Mouse (Mus musculus): ENCODE results near the gene Ocln. TPM values are rescaled to one million over a fixed set of nuclear protein-coding genes. Genes with fewer than 3 reads are reported as not detected.

Gene Ocln
- polyA plus RNA-seq, 1 experiment from 2014 or later, result 3.7 TPM

- no peak overlapping the region for H3K9ac ChIP-seq (replicated peaks; ENCODE audit: low read depth, low read length)
- H3K4me2 ChIP-seq (ENCODE audit: low read depth, low read length), result no peak overlapping the region
These were observed 26.4 kb downstream of the Ocln start for GRCm38 (mm10) chr13:100525935-100526648.

GRCm38 (mm10) chr13:100524896-100525295, 27.6 kb downstream of the Ocln start:
- Histone ChIP-seq H3K4me3 (ENCODE audit: low read depth, low read length) (no peak overlapping the region), H3K27ac (ENCODE audit: low read depth, low read length) (no peak overlapping the region), H3K4me1 (ENCODE audit: control insufficient read depth, insufficient read depth, low read length) (no peaks in the 10 kb centered on the region), H3K9ac (replicated peaks; ENCODE audit: low read depth, low read length) (no peak overlapping the region), H3K9me3 (ENCODE audit: control insufficient read depth, low read length) (no peaks in the 10 kb centered on the region), H3K36me3 (ENCODE audit: control insufficient read depth, insufficient read depth, low read length) (no peaks in the 10 kb centered on the region), H3K4me2 (ENCODE audit: low read depth, low read length) (no peak overlapping the region), H3K27me3 (ENCODE audit: control insufficient read depth, insufficient read depth, low read length) (no peaks in the 10 kb centered on the region)
- WGBS, result 90% methylated on average over 6 of the region's 6 CpGs
- no peak for ATAC-seq (ENCODE audit: low read depth)

More at GRCm38 (mm10) chr13:100525935-100526648, 26.4 kb downstream of the Ocln start:
- 64% methylated on average over 6 of the region's 6 CpGs for WGBS
- Histone ChIP-seq H3K4me1 (ENCODE audit: control insufficient read depth, insufficient read depth, low read length) (no peaks in the 10 kb centered on the region), H3K27me3 (ENCODE audit: control insufficient read depth, insufficient read depth, low read length) (no peaks in the 10 kb centered on the region), H3K27ac (ENCODE audit: low read depth, low read length) (no peak overlapping the region), H3K4me3 (ENCODE audit: low read depth, low read length) (no peak overlapping the region), H3K9me3 (ENCODE audit: control insufficient read depth, low read length) (no peaks in the 10 kb centered on the region), H3K36me3 (ENCODE audit: control insufficient read depth, insufficient read depth, low read length) (no peaks in the 10 kb centered on the region)
- ATAC-seq (ENCODE audit: low read depth), result peak; percentile 14; the same call in 1 of the 2 replicates

- H3K27me3 ChIP-seq (ENCODE audit: control insufficient read depth, insufficient read depth, low read length), result no peaks in the 10 kb centered on the region
- no peak overlapping the region for H3K27ac ChIP-seq (ENCODE audit: low read depth, low read length)
- 93% methylated on average over 2 of the region's 2 CpGs for WGBS
- no peak overlapping the region for H3K9ac ChIP-seq (replicated peaks; ENCODE audit: low read depth, low read length)
- no peaks in the 10 kb centered on the region for H3K4me1 ChIP-seq (ENCODE audit: control insufficient read depth, insufficient read depth, low read length)
- H3K4me2 ChIP-seq (ENCODE audit: low read depth, low read length), result no peak overlapping the region
- no peaks in the 10 kb centered on the region for H3K9me3 ChIP-seq (ENCODE audit: control insufficient read depth, low read length)
- H3K36me3 ChIP-seq (ENCODE audit: control insufficient read depth, insufficient read depth, low read length), result no peaks in the 10 kb centered on the region
- no peak overlapping the region for H3K4me3 ChIP-seq (ENCODE audit: low read depth, low read length)
- ATAC-seq (ENCODE audit: low read depth), result no peak
These were observed 28.8 kb downstream of the Ocln start for GRCm38 (mm10) chr13:100523698-100524097.

GRCm38 (mm10) chr13:100521724-100522591, 30.6 kb downstream of the Ocln start:
- no peak overlapping the region for H3K4me2 ChIP-seq (ENCODE audit: low read depth, low read length)

GRCm38 (mm10) chr13:100519162-100519561, 33.4 kb downstream of the Ocln start:
- no peak for ATAC-seq (ENCODE audit: low read depth)
- no peaks in the 10 kb centered on the region for H3K36me3 ChIP-seq (ENCODE audit: control insufficient read depth, insufficient read depth, low read length)
- no peaks in the 10 kb centered on the region for H3K4me1 ChIP-seq (ENCODE audit: control insufficient read depth, insufficient read depth, low read length)
- H3K27ac ChIP-seq (ENCODE audit: low read depth, low read length), result no peak overlapping the region
- H3K9ac ChIP-seq (replicated peaks; ENCODE audit: low read depth, low read length), result no peak overlapping the region
- no peaks in the 10 kb centered on the region for H3K9me3 ChIP-seq (ENCODE audit: control insufficient read depth, low read length)
- H3K27me3 ChIP-seq (ENCODE audit: control insufficient read depth, insufficient read depth, low read length), result no peaks in the 10 kb centered on the region
- H3K4me3 ChIP-seq (ENCODE audit: low read depth, low read length), result no peak overlapping the region
- 69% methylated on average over 2 of the region's 2 CpGs for WGBS
- H3K4me2 ChIP-seq (ENCODE audit: low read depth, low read length), result no peak overlapping the region

More at GRCm38 (mm10) chr13:100521724-100522591, 30.6 kb downstream of the Ocln start:
- no peaks in the 10 kb centered on the region for H3K9me3 ChIP-seq (ENCODE audit: control insufficient read depth, low read length)
- no peaks in the 10 kb centered on the region for H3K27me3 ChIP-seq (ENCODE audit: control insufficient read depth, insufficient read depth, low read length)
- no peaks in the 10 kb centered on the region for H3K4me1 ChIP-seq (ENCODE audit: control insufficient read depth, insufficient read depth, low read length)
- WGBS, result 84% methylated on average over 9 of the region's 9 CpGs
- H3K9ac ChIP-seq (replicated peaks; ENCODE audit: low read depth, low read length), result no peak overlapping the region
- no peak for ATAC-seq (ENCODE audit: low read depth)
- H3K4me3 ChIP-seq (ENCODE audit: low read depth, low read length), result no peak overlapping the region
- H3K36me3 ChIP-seq (ENCODE audit: control insufficient read depth, insufficient read depth, low read length), result no peaks in the 10 kb centered on the region
- no peak overlapping the region for H3K27ac ChIP-seq (ENCODE audit: low read depth, low read length)

- no peak overlapping the region for H3K9ac ChIP-seq (replicated peaks; ENCODE audit: low read depth, low read length)
- H3K27ac ChIP-seq (ENCODE audit: low read depth, low read length), result no peak overlapping the region
- no peak overlapping the region for H3K4me2 ChIP-seq (ENCODE audit: low read depth, low read length)
- H3K27me3 ChIP-seq (ENCODE audit: control insufficient read depth, insufficient read depth, low read length), result no peaks in the 10 kb centered on the region
- whole genome bisulfite sequencing, result 76% methylated on average over 6 of the region's 6 CpGs
- no peaks in the 10 kb centered on the region for H3K9me3 ChIP-seq (ENCODE audit: control insufficient read depth, low read length)
- no peak for ATAC-seq (ENCODE audit: low read depth)
- H3K4me1 ChIP-seq (ENCODE audit: control insufficient read depth, insufficient read depth, low read length), result no peaks in the 10 kb centered on the region
- H3K36me3 ChIP-seq (ENCODE audit: control insufficient read depth, insufficient read depth, low read length), result no peaks in the 10 kb centered on the region
- no peak overlapping the region for H3K4me3 ChIP-seq (ENCODE audit: low read depth, low read length)
These were observed 34.3 kb downstream of the Ocln start for GRCm38 (mm10) chr13:100518191-100518590.

- no peak overlapping the region for H3K4me3 ChIP-seq (ENCODE audit: low read depth, low read length)
- H3K9me3 ChIP-seq (ENCODE audit: control insufficient read depth, low read length), result no peaks in the 10 kb centered on the region
- no peak overlapping the region for H3K4me2 ChIP-seq (ENCODE audit: low read depth, low read length)
- H3K36me3 ChIP-seq (ENCODE audit: control insufficient read depth, insufficient read depth, low read length), result no peaks in the 10 kb centered on the region
- H3K9ac ChIP-seq (replicated peaks; ENCODE audit: low read depth, low read length), result no peak overlapping the region
- no peaks in the 10 kb centered on the region for H3K4me1 ChIP-seq (ENCODE audit: control insufficient read depth, insufficient read depth, low read length)
- ATAC-seq (ENCODE audit: low read depth), result no peak
- WGBS, result 85% methylated on average over 6 of the region's 6 CpGs
- H3K27ac ChIP-seq (ENCODE audit: low read depth, low read length), result no peak overlapping the region
- H3K27me3 ChIP-seq (ENCODE audit: control insufficient read depth, insufficient read depth, low read length), result no peaks in the 10 kb centered on the region
These were observed 34.8 kb downstream of the Ocln start for GRCm38 (mm10) chr13:100517652-100518153.

- 65% methylated on average over 12 of the region's 12 CpGs for WGBS
- Histone ChIP-seq H3K4me3 (ENCODE audit: low read depth, low read length) (no peak overlapping the region), H3K36me3 (ENCODE audit: control insufficient read depth, insufficient read depth, low read length) (no peaks in the 10 kb centered on the region), H3K9ac (replicated peaks; ENCODE audit: low read depth, low read length) (no peak overlapping the region), H3K27me3 (ENCODE audit: control insufficient read depth, insufficient read depth, low read length) (no peaks in the 10 kb centered on the region), H3K27ac (ENCODE audit: low read depth, low read length) (no peak overlapping the region; the same call in 1 of the 2 replicates), H3K9me3 (ENCODE audit: control insufficient read depth, low read length) (no peaks in the 10 kb centered on the region), H3K4me1 (ENCODE audit: control insufficient read depth, insufficient read depth, low read length) (no peaks in the 10 kb centered on the region), H3K4me2 (ENCODE audit: low read depth, low read length) (no peak overlapping the region)
- ATAC-seq (ENCODE audit: low read depth), result no peak
These were observed 36.1 kb downstream of the Ocln start for GRCm38 (mm10) chr13:100516213-100517105.

Measured in neural tube, embryonic 14.5 days (tissue).